Mouse (Mus musculus) stomach, embryonic 14.5 days (tissue): ENCODE data around the gene Hist1h2ae. TPM values are rescaled to one million over a fixed set of nuclear protein-coding genes. Genes with fewer than 3 reads are reported as not detected.
A peak's percentile ranks its signal among the peaks of the same experiment; 100 is the strongest.
"Not testable (repeated sequence)": the region's sequence is repeated elsewhere in the genome, so short reads cannot be mapped to it uniquely, and the experiment has no call there.

ENCODE experiments used
- ATAC-seq: fragments of 200-750 bp; cut with Nextera tagmentation; 2 replicates; pipeline ENCODE4 v1.8.0; 2017; ENCODE audit warnings: low read depth, moderate TSS enrichment; ENCODE audit not compliant: insufficient number of reproducible peaks, insufficient read depth, low FRiP score
- H3K27ac ChIP-seq: fragments of 300-500 bp; sonication (generic); 2 replicates; pipeline ENCODE4 v1.5.1; 2014; ENCODE audit warnings: mild to moderate bottlenecking, low read length, moderate library complexity, mixed read lengths
- H3K27me3 ChIP-seq: fragments of 300-500 bp; sonication (generic); 2 replicates; pipeline ENCODE4 v1.6.1; 2014; ENCODE audit warnings: low read length, control low read depth, mixed read lengths; ENCODE audit not compliant: control insufficient read depth, insufficient read depth
- H3K36me3 ChIP-seq: fragments of 300-500 bp; sonication (generic); 2 replicates; pipeline ENCODE4 v1.6.1; 2014; ENCODE audit warnings: mild to moderate bottlenecking, control low read depth, low read length, moderate library complexity, mixed read lengths; ENCODE audit not compliant: control insufficient read depth, insufficient read depth
- H3K4me1 ChIP-seq: fragments of 300-500 bp; sonication (generic); 2 replicates; pipeline ENCODE4 v1.6.1; 2014; ENCODE audit warnings: low read length, control low read depth, mixed read lengths; ENCODE audit not compliant: control insufficient read depth, insufficient read depth
- H3K4me2 ChIP-seq: fragments of 300-500 bp; sonication (generic); replicated peaks from 2 replicates; pipeline ENCODE4 v1.6.1; 2014; ENCODE audit warnings: low read depth, low read length, control low read depth
- H3K4me3 ChIP-seq: fragments of 300-500 bp; sonication (generic); 2 replicates; pipeline ENCODE4 v1.5.1; 2014; ENCODE audit warnings: low read depth, low read length, control low read depth
- H3K9ac ChIP-seq: fragments of 300-500 bp; sonication (generic); replicated peaks from 2 replicates; pipeline ENCODE4 v1.6.1; 2014; ENCODE audit warnings: low read depth, mild to moderate bottlenecking, control low read depth, low read length, moderate library complexity, mixed read lengths
- H3K9me3 ChIP-seq: fragments of 300-500 bp; sonication (generic); 2 replicates; pipeline ENCODE4 v1.6.1; 2016; ENCODE audit warnings: low read depth, low read length, control low read depth; ENCODE audit not compliant: control insufficient read depth
- WGBS: fragments of 180-500 bp; shearing (Covaris S2); extraction: QIAGEN DNeasy Blood & Tissue Kit; methylation state at CpG from one replicate; pipeline ENCODE4 v1.1.7; 2014; 5-methylcytosine and 5-hydroxymethylcytosine counted together
- polyA plus RNA-seq: library from polyadenylated mRNA; unstranded; fragments of >200 nt; fragmentation: Nextera tagmentation; extraction: Ambion mirVana; gene quantifications from 2 replicates; pipeline ENCODE4 v1.2.1, GENCODE M21; 2014

Gene Hist1h2ae
- polyA plus RNA-seq, 1 experiment from 2014 or later = 109 TPM

DNA sequence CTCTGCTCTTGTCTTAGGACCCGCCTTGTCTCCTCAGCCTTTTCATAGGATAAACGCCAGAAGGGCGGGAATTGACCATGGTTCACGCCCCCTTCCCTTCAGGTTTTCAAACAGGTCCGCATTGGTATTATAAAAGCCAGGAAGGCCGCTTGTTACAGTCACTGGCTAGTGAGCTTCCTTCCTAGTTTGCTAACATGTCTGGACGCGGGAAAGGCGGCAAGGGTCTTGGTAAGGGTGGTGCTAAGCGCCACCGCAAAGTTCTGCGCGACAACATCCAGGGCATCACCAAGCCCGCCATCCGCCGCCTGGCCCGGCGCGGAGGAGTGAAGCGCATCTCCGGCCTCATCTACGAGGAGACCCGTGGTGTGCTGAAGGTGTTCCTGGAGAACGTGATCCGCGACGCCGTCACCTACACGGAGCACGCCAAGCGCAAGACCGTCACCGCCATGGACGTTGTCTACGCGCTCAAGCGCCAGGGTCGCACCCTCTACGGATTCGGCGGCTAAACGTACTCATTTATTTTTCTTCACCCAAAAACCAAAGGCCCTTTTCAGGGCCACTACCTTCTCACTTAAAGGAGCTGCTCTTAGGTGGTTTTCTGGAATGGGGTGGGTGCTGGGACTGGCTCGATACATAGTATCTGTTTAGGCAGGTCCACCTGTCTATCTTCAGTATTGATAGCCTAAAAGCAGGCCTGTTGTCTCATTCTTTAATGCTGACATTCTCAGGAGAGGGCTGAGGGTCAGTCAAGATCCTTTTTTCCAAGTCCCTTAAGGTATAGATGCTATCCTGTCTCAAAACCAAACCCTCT, 10.6 kb upstream of the Hist1h2ae start, which contains the start of gene Hist1h4d:
Gene Hist1h4d (plus strand): TSS at position 191 of the 811 bp plus-strand sequence.
- peak; percentile 88 for ATAC-seq
- Histone ChIP-seq H3K4me3 (peak within 1 kb of the TSS; percentile 47), H3K27me3 (no peaks in the 10 kb centered on the region), H3K9ac (peak within 1 kb of the TSS; percentile 68), H3K4me2 (peak within 1 kb of the TSS; percentile 83), H3K4me1 (peaks cover 28% of the 10 kb centered on the region; the same call in 1 of the 2 replicates), H3K9me3 (no peaks in the 10 kb centered on the region), H3K27ac (peak within 1 kb of the TSS; percentile 96), H3K36me3 (no peaks in the 10 kb centered on the region)
- whole genome bisulfite sequencing = under 1% methylated on average over 43 of the region's 43 CpGs

DNA sequence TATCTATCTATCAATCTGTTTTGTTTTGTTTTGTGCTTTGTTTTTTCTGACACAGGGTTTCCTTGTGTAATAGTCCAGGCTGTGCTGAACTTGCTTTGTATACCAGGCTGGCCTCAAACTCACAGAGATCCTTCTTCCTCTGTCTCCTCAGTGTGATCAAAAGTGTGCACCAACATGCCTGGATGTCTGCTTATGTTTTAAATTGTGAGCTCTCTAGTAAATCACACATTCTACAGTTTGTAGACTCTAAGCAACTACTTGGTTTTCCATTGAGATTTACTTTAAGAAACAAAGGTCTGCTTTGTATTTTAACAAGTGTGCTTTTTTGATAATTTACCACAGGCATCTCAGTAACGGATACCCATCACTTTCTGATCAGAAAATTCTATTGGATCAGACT, 6.8 kb upstream of the Hist1h2ae start:
- 88% methylated on average over 1 of the region's 1 CpGs for WGBS
- no peaks in the 10 kb centered on the region for H3K36me3 ChIP-seq
- H3K4me1 ChIP-seq = peaks cover 20% of the 10 kb centered on the region; the same call in 1 of the 2 replicates
- no peak overlapping the region for H3K4me3 ChIP-seq
- H3K9me3 ChIP-seq = no peaks in the 10 kb centered on the region
- no peak for ATAC-seq
- H3K27me3 ChIP-seq = no peaks in the 10 kb centered on the region
- no peak overlapping the region for H3K27ac ChIP-seq
- no peak overlapping the region for H3K4me2 ChIP-seq
- H3K9ac ChIP-seq = no peak overlapping the region

DNA sequence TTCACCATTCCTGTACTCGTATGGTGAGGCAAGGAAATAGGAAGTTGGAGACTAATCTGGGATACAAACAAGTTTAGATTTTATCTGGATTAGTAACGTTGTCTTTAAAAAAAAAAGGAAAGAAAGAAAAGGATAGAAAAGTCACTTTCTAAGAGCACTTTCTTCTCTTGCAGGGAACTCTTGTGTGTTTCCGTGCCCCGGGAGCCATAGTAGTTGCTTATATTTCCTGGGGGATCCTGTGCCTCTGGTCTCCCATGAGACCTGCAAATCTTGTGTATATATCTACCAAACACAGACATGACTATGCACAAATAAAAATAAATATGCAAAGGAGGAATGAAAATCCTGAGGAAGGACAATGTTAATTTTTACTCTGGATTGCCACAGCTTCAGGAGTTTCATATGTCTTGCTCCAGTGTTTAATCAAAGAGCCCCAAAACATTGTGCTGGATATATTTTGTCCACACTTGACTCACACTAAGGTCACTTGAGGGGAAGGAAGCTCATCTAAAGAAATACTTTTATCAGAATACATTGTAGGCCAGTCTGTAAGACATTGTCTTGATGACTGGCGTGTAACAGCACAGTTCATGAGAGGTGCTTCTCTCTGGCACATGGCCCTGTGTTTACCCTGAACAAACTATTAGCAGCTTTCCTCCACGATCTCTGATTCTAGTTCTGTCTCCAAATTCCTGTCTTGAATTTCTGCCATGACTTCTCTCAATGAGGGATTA, 6.1 kb upstream of the Hist1h2ae start:
- Histone ChIP-seq H3K4me1 (peaks cover 12% of the 10 kb centered on the region; the same call in 1 of the 2 replicates), H3K36me3 (no peaks in the 10 kb centered on the region), H3K4me2 (peak overlapping the region; percentile 60), H3K9ac (peak overlapping the region; percentile 69), H3K27me3 (no peaks in the 10 kb centered on the region), H3K27ac (peak overlapping the region; percentile 84), H3K9me3 (no peaks in the 10 kb centered on the region), H3K4me3 (peak overlapping the region; percentile 42)
- 33% methylated on average over 6 of the region's 6 CpGs for WGBS
- no peak for ATAC-seq

DNA sequence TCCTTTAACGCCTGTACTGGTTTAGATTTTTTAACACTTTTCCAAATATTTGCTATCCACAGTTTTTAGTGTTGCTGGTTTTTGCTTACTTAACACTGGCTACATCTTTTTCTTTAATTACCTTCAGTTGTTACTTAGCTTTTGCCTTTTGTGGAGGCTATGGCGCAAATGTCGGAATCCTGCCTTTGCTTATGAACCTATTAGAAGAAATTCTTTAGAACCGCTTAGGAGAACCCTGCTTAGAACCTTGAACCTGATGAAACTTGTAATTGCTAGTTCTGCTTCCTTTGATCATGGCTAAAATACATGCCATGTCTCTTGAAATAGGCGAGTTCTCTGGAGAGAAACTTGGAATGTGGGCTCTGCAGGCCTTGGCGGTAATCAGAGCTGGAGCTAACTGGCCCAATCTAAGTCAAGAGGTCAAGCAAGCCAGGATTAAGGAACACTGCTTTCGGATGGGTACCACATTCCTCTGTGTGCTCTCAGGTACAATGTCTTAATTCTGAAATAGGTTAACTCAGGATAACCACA, 5.4 kb upstream of the Hist1h2ae start:
- Histone ChIP-seq H3K27me3 (no peaks in the 10 kb centered on the region), H3K4me3 (peak overlapping the region; percentile 42), H3K27ac (peak overlapping the region; percentile 84), H3K4me1 (peaks cover 10% of the 10 kb centered on the region; the same call in 1 of the 2 replicates), H3K9me3 (no peaks in the 10 kb centered on the region), H3K36me3 (no peaks in the 10 kb centered on the region), H3K9ac (peak overlapping the region; percentile 69), H3K4me2 (peak overlapping the region; percentile 60)
- ATAC-seq = no peak
- WGBS = 4% methylated on average over 7 of the region's 7 CpGs

DNA sequence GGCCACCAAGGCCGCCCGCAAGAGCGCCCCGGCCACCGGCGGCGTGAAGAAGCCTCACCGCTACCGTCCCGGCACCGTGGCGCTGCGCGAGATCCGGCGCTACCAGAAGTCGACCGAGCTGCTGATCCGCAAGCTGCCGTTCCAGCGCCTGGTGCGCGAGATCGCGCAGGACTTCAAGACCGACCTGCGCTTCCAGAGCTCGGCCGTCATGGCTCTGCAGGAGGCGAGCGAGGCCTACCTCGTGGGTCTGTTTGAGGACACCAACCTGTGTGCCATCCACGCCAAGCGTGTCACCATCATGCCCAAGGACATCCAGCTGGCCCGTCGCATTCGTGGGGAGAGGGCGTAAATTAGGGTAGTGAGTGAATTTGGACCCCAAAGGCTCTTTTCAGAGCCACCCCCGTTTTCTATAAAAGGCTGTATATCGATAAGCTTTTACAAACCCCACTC, 4.9 kb upstream of the Hist1h2ae start:
- Histone ChIP-seq H3K9ac (peak overlapping the region; percentile 69), H3K4me3 (peak overlapping the region; percentile 42), H3K27ac (peak overlapping the region; percentile 84), H3K4me2 (peak overlapping the region; percentile 60), H3K4me1 (peaks cover 10% of the 10 kb centered on the region; the same call in 1 of the 2 replicates)
- H3K27me3 ChIP-seq, H3K36me3 ChIP-seq, H3K9me3 ChIP-seq, ATAC-seq: not testable (repeated sequence)
- 1% methylated on average over 8 of the region's 40 CpGs for WGBS

DNA sequence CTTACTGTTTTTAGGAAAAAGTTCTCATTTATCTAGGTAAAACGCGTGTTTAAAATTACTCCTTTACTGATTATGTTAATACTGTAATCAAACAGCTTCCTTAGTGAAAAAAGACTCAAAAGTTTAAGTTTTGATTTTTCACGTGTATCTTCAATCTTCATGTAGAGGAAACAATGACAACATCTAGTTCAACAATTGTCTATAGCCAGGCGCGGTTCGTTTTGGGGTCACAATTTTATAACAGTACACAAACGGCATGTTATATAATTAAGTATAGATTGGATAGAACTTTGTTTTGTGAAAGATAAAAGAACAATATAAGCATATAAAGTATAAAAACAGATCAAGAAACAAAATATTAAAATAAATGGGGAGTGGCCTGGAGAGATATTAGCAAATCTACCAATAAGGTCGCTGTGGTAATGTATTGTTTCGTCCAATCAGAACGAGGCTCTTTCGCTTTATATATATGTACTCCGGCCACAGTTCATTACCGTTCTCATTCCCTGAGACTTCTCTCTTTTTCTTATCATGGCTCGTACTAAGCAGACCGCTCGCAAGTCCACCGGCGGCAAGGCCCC, 4.3 kb upstream of the Hist1h2ae start, which contains the start of gene Hist1h3d:
Gene Hist1h3d (plus strand): TSS at position 493 of the 581 bp plus-strand sequence.
- Histone ChIP-seq H3K27me3 (no peaks in the 10 kb centered on the region), H3K27ac (peak within 1 kb of the TSS; percentile 89), H3K4me1 (peaks cover 7% of the 10 kb centered on the region; the same call in 1 of the 2 replicates), H3K36me3 (no peaks in the 10 kb centered on the region), H3K9me3 (no peaks in the 10 kb centered on the region), H3K4me2 (peak within 1 kb of the TSS; percentile 60), H3K9ac (peak within 1 kb of the TSS; percentile 69), H3K4me3 (peak within 1 kb of the TSS; percentile 42)
- ATAC-seq = peak; percentile 66
- under 1% methylated on average over 18 of the region's 18 CpGs for WGBS

DNA sequence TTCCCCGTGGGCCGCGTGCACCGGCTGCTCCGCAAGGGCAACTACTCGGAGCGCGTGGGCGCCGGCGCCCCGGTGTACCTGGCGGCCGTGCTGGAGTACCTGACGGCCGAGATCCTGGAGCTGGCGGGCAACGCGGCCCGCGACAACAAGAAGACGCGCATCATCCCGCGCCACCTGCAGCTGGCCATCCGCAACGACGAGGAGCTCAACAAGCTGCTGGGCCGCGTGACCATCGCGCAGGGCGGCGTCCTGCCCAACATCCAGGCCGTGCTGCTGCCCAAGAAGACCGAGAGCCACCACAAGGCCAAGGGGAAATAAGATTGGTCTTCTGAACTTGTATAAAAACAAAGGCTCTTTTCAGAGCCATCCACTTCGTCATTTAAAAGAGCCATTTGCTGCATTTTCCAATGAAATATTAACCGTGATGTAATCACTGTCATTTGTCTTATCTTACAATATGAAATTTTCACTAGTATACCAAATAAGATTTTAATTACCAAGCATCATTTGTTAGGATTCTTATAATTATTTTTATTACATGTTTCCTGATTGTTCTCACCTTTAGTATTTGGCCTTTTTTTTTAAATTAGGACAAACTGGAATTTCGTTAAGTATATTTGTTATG, 3.6 kb upstream of the Hist1h2ae start:
- Histone ChIP-seq H3K4me3 (peak overlapping the region; percentile 42), H3K27ac (peak overlapping the region; percentile 94), H3K4me2 (peak overlapping the region; percentile 60), H3K9ac (peak overlapping the region; percentile 42; the same call in 1 of the 2 replicates)
- not testable (repeated sequence) for H3K4me1 ChIP-seq, H3K9me3 ChIP-seq, ATAC-seq, H3K36me3 ChIP-seq, H3K27me3 ChIP-seq
- whole genome bisulfite sequencing = 0% methylated on average over 5 of the region's 39 CpGs
